9 mouse cellular contexts compared by ENCODE assay signal in genomic region chr11:21996325-21996647, GRCm38 (mm10). TPM values are rescaled to one million over a fixed set of nuclear protein-coding genes. Genes with fewer than 3 reads are reported as not detected.
DNase-seq lines count a peak whose midpoint lies in the region; ATAC-seq lines count a peak whose summit lies in the region.
"Had no signal": no experiment of that assay in that cellular context is flagged by ENCODE, and none has a peak within 500 bp of the region (broad histone marks: within the 10 kb centered on the region; RNA-seq: fewer than 3 reads in every experiment).

No protein-coding gene starts in this region.

- H3K27ac ChIP-seq in forebrain, embryonic 16.5 days (ENCODE audit: low read length) = no peak overlapping the region; the same call in 1 of the 2 replicates
- no peak overlapping the region for H3K27ac ChIP-seq in liver, embryonic 13.5 days

- DNase-seq in kidney, adult 18-20 months = peak; percentile 38
- no peak for DNase-seq in kidney, postnatal 4 days
- DNase-seq in R1 (ENCODE audit: low read depth, low spot score) = peak; percentile 19
- no peak for DNase-seq in liver, embryonic 13.5 days
- DNase-seq in cerebellum, adult 9-10 months = no peak
- no peak for DNase-seq in cerebellum, postnatal 25 days

- WGBS in forebrain, embryonic 16.5 days = 13% methylated on average over 13 of the region's 13 CpGs
- WGBS in liver, embryonic 13.5 days (ENCODE audit: insufficient replicate concordance) = 5% methylated on average over 13 of the region's 13 CpGs

- H3K4me2 ChIP-seq in forebrain, embryonic 16.5 days (ENCODE audit: low read length) = peak overlapping the region; percentile 68
- H3K4me2 ChIP-seq in liver, embryonic 13.5 days = peak overlapping the region; percentile 24

- no peaks in the 10 kb centered on the region for H3K36me3 ChIP-seq in forebrain, embryonic 16.5 days (ENCODE audit: control insufficient read depth, insufficient read depth)
- H3K36me3 ChIP-seq in liver, embryonic 13.5 days = no peaks in the 10 kb centered on the region

- H3K4me3 ChIP-seq in forebrain, embryonic 16.5 days (replicated peaks; ENCODE audit: low read length) = peak overlapping the region; percentile 59
- no peak overlapping the region; the same call in 1 of the 2 replicates for H3K4me3 ChIP-seq in liver, embryonic 13.5 days (replicated peaks)

- ATAC-seq in forebrain, embryonic 16.5 days = peak; percentile 3; the same call in 1 of the 2 replicates
- ATAC-seq in liver, embryonic 13.5 days (ENCODE audit: low read depth) = no peak
- ATAC-seq in cerebellum, adult (ENCODE audit: insufficient number of reproducible peaks, low FRiP score, low TSS enrichment) = no peak

- peak overlapping the region; percentile 56 for H3K9ac ChIP-seq in forebrain, embryonic 16.5 days (replicated peaks; ENCODE audit: low read depth, low read length)
- no peak overlapping the region for H3K9ac ChIP-seq in liver, embryonic 13.5 days

- peaks cover 36% of the 10 kb centered on the region for H3K4me1 ChIP-seq in forebrain, embryonic 16.5 days (replicated peaks; ENCODE audit: control insufficient read depth, insufficient read depth, low read length)
- H3K4me1 ChIP-seq in liver, embryonic 13.5 days (replicated peaks) = peaks cover 25% of the 10 kb centered on the region

- H3K9me3 ChIP-seq in forebrain, embryonic 16.5 days (ENCODE audit: control insufficient read depth, low read length) = no peaks in the 10 kb centered on the region
- H3K9me3 ChIP-seq in liver, embryonic 13.5 days (replicated peaks) = no peaks in the 10 kb centered on the region

- H3K27me3 ChIP-seq in forebrain, embryonic 16.5 days (replicated peaks; ENCODE audit: control insufficient read depth, insufficient read depth, low read length) = peaks cover 17% of the 10 kb centered on the region
- H3K27me3 ChIP-seq in liver, embryonic 13.5 days = peaks cover 97% of the 10 kb centered on the region

RNA-seq across cellular contexts. Expression of gene Otx1, which starts 6.4 kb away (rescaled TPM):
- 9.3 and 9.5 TPM in 2 replicates for polyA plus RNA-seq in forebrain, embryonic 16.5 days (2015; fragmentation: Nextera tagmentation; extraction: Ambion mirVana)
- polyA plus RNA-seq in liver, embryonic 13.5 days (2015; fragmentation: Nextera tagmentation; extraction: Ambion mirVana) = not detected in 2 replicates
- polyA plus RNA-seq: spleen, adult 2 months had no signal

Comparison
In these comparisons a context has a peak if more than half of its experiments do, and no peak if none do; other contexts are left out.
1. DNase-seq: peak in kidney, adult 18-20 months (single experiment) and R1 (single experiment); none in kidney, postnatal 4 days (0 of 2), liver, embryonic 13.5 days (single experiment), cerebellum, adult 9-10 months (single experiment) and cerebellum, postnatal 25 days (0 of 2).
2. RNA of gene Otx1, which starts 6.4 kb away (polyA plus RNA-seq): 9.3 to 9.5 TPM in forebrain, embryonic 16.5 days; not detected in liver, embryonic 13.5 days; every median in the first group is over 10 times any median in the second.